Mouse (Mus musculus) bone marrow, adult 2 months (tissue): ENCODE results near the gene Chst8. TPM values are rescaled to one million over a fixed set of nuclear protein-coding genes. Genes with fewer than 3 reads are reported as not detected.

Experiments
- H3K27ac ChIP-seq: fragments of 200-500 bp; 2 replicates; pipeline ENCODE4 v1.5.1; 2012; ENCODE audit warnings: low read depth, mild to moderate bottlenecking, control low read depth, inconsistent platforms, low read length; ENCODE audit not compliant: control insufficient read depth, poor library complexity, insufficient read depth
- H3K4me1 ChIP-seq: fragments of 200-500 bp; 2 replicates; pipeline ENCODE4 v1.6.1; 2011; ENCODE audit warnings: low read length; ENCODE audit not compliant: control insufficient read depth, insufficient read depth
- H3K4me3 ChIP-seq: fragments of 200-500 bp; replicated peaks from 2 replicates; pipeline ENCODE3; 2011; ENCODE audit warnings: mild to moderate bottlenecking, low read depth, low read length, control low read depth; ENCODE audit not compliant: control insufficient read depth
- CTCF ChIP-seq: fragments of 200-500 bp; IDR thresholded peaks from 2 replicates; pipeline ENCODE4 v1.5.1; 2011; ENCODE audit warnings: low read length, control low read depth; ENCODE audit not compliant: control insufficient read depth, insufficient read depth
- POLR2A ChIP-seq: fragments of 200-500 bp; IDR thresholded peaks from 2 replicates; pipeline ENCODE4 v1.6.1; 2011; ENCODE audit warnings: low read depth, mild to moderate bottlenecking, control low read depth, low read length, borderline replicate concordance; ENCODE audit not compliant: control insufficient read depth
- WGBS: fragments of 180-500 bp; shearing (Covaris S2); methylation state at CpG from one replicate; pipeline ENCODE4 v1.1.7; 2018; 5-methylcytosine and 5-hydroxymethylcytosine counted together
- polyA plus RNA-seq: library from polyadenylated mRNA; stranded (reverse); fragments of >200 nt; gene quantifications from 2 replicates; pipeline ENCODE4 v1.2.4, GENCODE M21; 2011; ENCODE audit warnings: low replicate concordance; ENCODE audit not compliant: missing spikeins, insufficient read depth, insufficient read length

Gene Chst8
- polyA plus RNA-seq, result not detected in 2 replicates

GRCm38 (mm10) chr7:34812531-34813111 is at the start of gene Chst8:
Gene Chst8 (minus strand): TSS chr7:34812711.
- Histone ChIP-seq H3K4me1 (no peaks in the 10 kb centered on the region), H3K4me3 (no peak within 1 kb of the TSS), H3K27ac (no peak within 1 kb of the TSS)
- WGBS, result 1% methylated on average over 55 of the region's 65 CpGs
- TF ChIP-seq POLR2A (no peak), CTCF (no peak)

- Histone ChIP-seq H3K4me1 (no peaks in the 10 kb centered on the region), H3K27ac (no peak overlapping the region), H3K4me3 (no peak overlapping the region)
- TF ChIP-seq POLR2A, result no peak
- 72% methylated on average over 2 of the region's 2 CpGs for WGBS
Measured at GRCm38 (mm10) chr7:34858291-34858690, 45.8 kb upstream of the Chst8 start.

- no peak overlapping the region for H3K27ac ChIP-seq
- no peak overlapping the region for H3K4me3 ChIP-seq
- no peaks in the 10 kb centered on the region for H3K4me1 ChIP-seq
- 82% methylated on average over 6 of the region's 6 CpGs for WGBS
- TF ChIP-seq CTCF (no peak), POLR2A (no peak)
Measured at GRCm38 (mm10) chr7:34854781-34855352, 42.4 kb upstream of the Chst8 start.

- Histone ChIP-seq H3K4me3 (no peak overlapping the region), H3K27ac (no peak overlapping the region), H3K4me1 (no peaks in the 10 kb centered on the region)
- WGBS, result 88% methylated on average over 3 of the region's 3 CpGs
- TF ChIP-seq CTCF, result no peak
- TF ChIP-seq POLR2A, result no peak
Measured at GRCm38 (mm10) chr7:34853393-34853792, 40.9 kb upstream of the Chst8 start.

GRCm38 (mm10) chr7:34849660-34850059 is 37.1 kb upstream of the Chst8 start:
- WGBS, result 34% methylated on average over 10 of the region's 10 CpGs
- peak; percentile 56 for TF ChIP-seq CTCF
- no peak for TF ChIP-seq POLR2A
- Histone ChIP-seq H3K4me1 (no peaks in the 10 kb centered on the region), H3K27ac (no peak overlapping the region), H3K4me3 (no peak overlapping the region)

- no peaks in the 10 kb centered on the region for H3K4me1 ChIP-seq
- 71% methylated on average over 4 of the region's 4 CpGs for WGBS
- H3K4me3 ChIP-seq, result no peak overlapping the region
- TF ChIP-seq POLR2A, result no peak
- no peak for TF ChIP-seq CTCF
- no peak overlapping the region for H3K27ac ChIP-seq
Measured at GRCm38 (mm10) chr7:34848811-34849210, 36.3 kb upstream of the Chst8 start.

GRCm38 (mm10) chr7:34847900-34848299 is 35.4 kb upstream of the Chst8 start:
- Histone ChIP-seq H3K4me3 (no peak overlapping the region), H3K4me1 (no peaks in the 10 kb centered on the region), H3K27ac (no peak overlapping the region)
- WGBS, result 74% methylated on average over 6 of the region's 6 CpGs
- TF ChIP-seq CTCF (no peak), POLR2A (no peak)

GRCm38 (mm10) chr7:34847410-34847809 is 34.9 kb upstream of the Chst8 start:
- WGBS, result 67% methylated on average over 5 of the region's 5 CpGs
- no peaks in the 10 kb centered on the region for H3K4me1 ChIP-seq
- no peak overlapping the region for H3K27ac ChIP-seq
- no peak overlapping the region for H3K4me3 ChIP-seq
- TF ChIP-seq POLR2A (no peak), CTCF (no peak)

GRCm38 (mm10) chr7:34838749-34839148 is 26.2 kb upstream of the Chst8 start:
- Histone ChIP-seq H3K27ac (no peak overlapping the region), H3K4me3 (no peak overlapping the region), H3K4me1 (no peaks in the 10 kb centered on the region)
- WGBS, result 78% methylated on average over 4 of the region's 4 CpGs
- no peak for TF ChIP-seq CTCF
- TF ChIP-seq POLR2A, result no peak
